Mouse (Mus musculus): ENCODE results near the gene Gpnmb. TPM values are rescaled to one million over a fixed set of nuclear protein-coding genes. Genes with fewer than 3 reads are reported as not detected.
A peak's percentile ranks its signal among the peaks of the same experiment; 100 is the strongest.

Gpnmb gene
- polyA plus RNA-seq (2015; fragmentation: Nextera tagmentation; extraction: Ambion mirVana): 0.38 and 0.64 TPM in 2 replicates

DNA sequence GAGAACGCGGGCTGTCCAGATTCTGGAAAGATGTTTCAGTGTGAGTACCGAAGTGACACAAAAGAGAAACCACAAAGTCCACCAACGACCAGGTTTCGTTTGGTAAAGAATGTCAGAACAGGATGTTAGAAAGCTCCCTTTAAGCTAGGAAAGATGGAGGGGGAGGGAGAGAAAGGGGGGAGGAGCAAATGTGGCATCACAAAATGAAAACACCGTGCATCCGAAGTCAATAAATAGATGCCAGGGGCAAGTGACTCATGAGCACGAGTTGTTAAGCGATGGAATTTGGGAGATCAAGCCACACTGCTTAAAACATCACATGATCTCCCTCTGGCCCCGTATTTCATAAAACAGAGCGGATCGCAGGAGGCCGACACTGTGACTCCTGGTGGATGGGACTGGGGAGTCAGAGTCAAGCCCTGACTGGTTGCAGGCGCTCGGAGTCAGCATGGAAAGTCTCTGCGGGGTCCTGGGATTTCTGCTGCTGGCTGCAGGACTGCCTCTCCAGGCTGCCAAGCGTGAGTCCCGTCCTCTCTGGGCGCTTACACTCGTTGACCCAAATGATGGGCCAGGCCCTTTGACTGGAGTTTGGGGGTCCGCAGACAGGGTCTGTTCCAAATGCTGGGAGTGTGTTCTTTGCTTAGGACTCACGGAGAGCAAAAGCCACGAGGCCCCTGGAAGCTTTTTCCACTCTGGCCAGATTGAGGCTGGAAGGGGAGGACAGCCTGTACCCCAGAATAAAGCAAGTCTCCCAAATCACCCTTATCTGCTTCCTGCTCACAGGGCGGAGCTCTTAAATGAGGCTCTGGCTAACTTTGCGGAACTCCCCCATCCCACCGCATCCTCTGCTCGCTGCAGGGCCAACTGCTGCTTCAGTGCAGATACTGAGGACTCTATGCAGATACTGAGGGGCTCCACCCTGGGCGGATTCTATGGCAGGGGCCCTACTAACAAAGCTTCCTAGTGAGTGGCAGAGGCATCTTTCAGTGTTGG is at the start of gene Gpnmb:
Gpnmb (plus strand) TSS at position 272 of the 993 bp plus-strand sequence.
- Histone ChIP-seq H3K36me3 (no peaks in the 10 kb centered on the region), H3K4me1 (peaks cover 12% of the 10 kb centered on the region; the same call in 1 of the 2 replicates), H3K4me2 (peak within 1 kb of the TSS; percentile 21; the same call in 1 of the 2 replicates), H3K9ac (no peak within 1 kb of the TSS), H3K4me3 (no peak within 1 kb of the TSS), H3K27ac (no peak within 1 kb of the TSS), H3K27me3 (no peaks in the 10 kb centered on the region), H3K9me3 (no peaks in the 10 kb centered on the region)
- ATAC-seq (ENCODE audit: borderline replicate concordance, extremely low read depth, low FRiP score, low TSS enrichment): no peak
- WGBS: 38% methylated on average over 28 of the region's 28 CpGs

DNA sequence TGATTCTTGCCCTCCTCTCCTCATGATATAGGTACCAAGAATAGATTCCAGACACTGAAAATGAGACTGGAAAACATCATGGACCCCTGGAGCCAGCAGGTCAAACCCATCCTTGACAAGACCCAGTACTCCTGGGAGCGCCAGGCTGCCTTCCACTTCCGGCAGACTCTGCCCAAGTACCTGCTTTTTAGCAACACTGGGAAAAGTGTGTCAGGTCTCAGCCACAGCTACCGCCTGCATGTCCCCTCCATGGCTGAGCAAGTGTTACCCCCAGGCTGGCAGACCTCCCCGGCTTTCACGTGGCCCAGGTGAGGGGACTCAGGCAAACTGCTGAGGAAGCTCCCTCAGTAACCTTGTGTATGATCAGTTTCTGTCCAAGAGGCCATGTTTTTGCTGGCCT is 46.4 kb upstream of the Gpnmb start:
- no peak overlapping the region for H3K4me3 ChIP-seq
- no peaks in the 10 kb centered on the region for H3K27me3 ChIP-seq
- H3K9me3 ChIP-seq: no peaks in the 10 kb centered on the region
- no peaks in the 10 kb centered on the region for H3K4me1 ChIP-seq
- ATAC-seq (ENCODE audit: borderline replicate concordance, extremely low read depth, low FRiP score, low TSS enrichment): no peak
- 93% methylated on average over 5 of the region's 5 CpGs for WGBS
- H3K4me2 ChIP-seq: no peak overlapping the region
- no peak overlapping the region for H3K9ac ChIP-seq
- H3K36me3 ChIP-seq: no peaks in the 10 kb centered on the region
- H3K27ac ChIP-seq: no peak overlapping the region

DNA sequence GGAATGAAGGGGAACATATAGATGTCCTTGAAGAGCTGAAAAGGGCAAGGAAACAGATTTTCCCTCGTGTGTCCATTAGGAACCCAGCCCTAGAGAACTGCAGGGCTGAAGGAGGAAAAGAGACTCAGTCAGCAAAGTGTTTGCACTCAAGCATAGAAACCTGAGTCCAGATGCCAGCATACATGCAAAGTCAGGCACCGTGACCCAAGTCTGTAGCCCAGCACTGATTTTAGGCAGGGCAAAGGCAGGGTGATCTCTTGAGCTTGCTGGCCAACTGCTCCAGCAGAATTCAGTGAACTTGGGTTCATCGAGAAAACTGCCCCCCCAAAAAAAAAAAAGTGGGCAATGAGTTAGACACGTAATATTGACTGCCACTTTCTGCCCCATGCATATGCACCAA is 44.4 kb upstream of the Gpnmb start:
- H3K4me1 ChIP-seq: no peaks in the 10 kb centered on the region
- H3K4me3 ChIP-seq: no peak overlapping the region
- 71% methylated on average over 4 of the region's 4 CpGs for WGBS

DNA sequence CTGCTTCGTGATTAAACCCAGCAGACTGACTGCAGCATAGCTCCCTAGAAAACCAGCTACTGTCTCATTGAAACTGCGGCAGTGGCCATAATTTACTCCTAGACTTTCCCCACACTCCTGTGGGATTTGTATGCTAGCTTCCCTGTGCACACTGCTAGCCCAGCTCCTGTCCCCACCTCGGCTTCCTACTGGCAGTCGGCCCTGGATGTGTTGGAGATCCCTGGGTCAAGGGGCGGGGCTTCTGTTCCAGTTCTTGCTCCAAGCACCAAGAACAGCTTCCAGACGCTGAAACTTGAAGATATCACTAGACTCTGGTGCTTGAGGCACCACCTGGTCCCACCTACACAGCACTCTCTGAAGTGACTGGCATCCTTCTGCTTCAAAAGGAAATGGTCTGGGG is 38.2 kb upstream of the Gpnmb start:
- H3K9ac ChIP-seq: no peak overlapping the region
- WGBS: 38% methylated on average over 6 of the region's 6 CpGs
- no peaks in the 10 kb centered on the region for H3K9me3 ChIP-seq
- ATAC-seq (ENCODE audit: borderline replicate concordance, extremely low read depth, low FRiP score, low TSS enrichment): no peak
- no peak overlapping the region for H3K4me2 ChIP-seq
- H3K27me3 ChIP-seq: no peaks in the 10 kb centered on the region
- no peak overlapping the region for H3K4me3 ChIP-seq
- no peaks in the 10 kb centered on the region for H3K36me3 ChIP-seq
- no peaks in the 10 kb centered on the region for H3K4me1 ChIP-seq
- no peak overlapping the region for H3K27ac ChIP-seq

More for the DNA sequence above, 44.4 kb upstream of the Gpnmb start:
- ATAC-seq (ENCODE audit: borderline replicate concordance, extremely low read depth, low FRiP score, low TSS enrichment): no peak
- Histone ChIP-seq H3K36me3 (no peaks in the 10 kb centered on the region), H3K9me3 (no peaks in the 10 kb centered on the region), H3K27ac (no peak overlapping the region), H3K9ac (no peak overlapping the region), H3K4me2 (no peak overlapping the region), H3K27me3 (no peaks in the 10 kb centered on the region)

DNA sequence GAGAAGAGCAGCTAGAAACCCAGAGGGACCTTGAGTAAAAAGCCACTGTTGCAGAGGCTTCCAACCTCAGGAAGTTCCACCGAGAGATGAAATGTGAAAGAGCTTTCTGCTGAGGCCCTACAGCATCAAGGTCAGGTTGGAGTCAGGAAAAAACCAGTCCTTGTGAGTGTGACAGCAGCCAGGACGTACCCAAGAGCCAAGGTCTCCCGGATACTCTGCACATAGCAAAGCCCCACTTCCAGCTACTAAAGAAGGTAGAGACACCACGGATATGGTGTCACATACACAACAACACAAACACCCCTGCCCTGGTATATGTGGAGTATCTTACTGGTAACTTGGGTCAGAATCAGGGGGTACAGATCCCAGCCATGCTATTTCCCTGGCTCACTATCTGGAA is 37.5 kb upstream of the Gpnmb start:
- Histone ChIP-seq H3K9me3 (no peaks in the 10 kb centered on the region), H3K4me2 (no peak overlapping the region), H3K4me1 (no peaks in the 10 kb centered on the region), H3K27ac (no peak overlapping the region), H3K9ac (no peak overlapping the region), H3K4me3 (no peak overlapping the region), H3K36me3 (no peaks in the 10 kb centered on the region), H3K27me3 (no peaks in the 10 kb centered on the region)
- no peak for ATAC-seq (ENCODE audit: borderline replicate concordance, extremely low read depth, low FRiP score, low TSS enrichment)
- WGBS: 77% methylated on average over 4 of the region's 4 CpGs

DNA sequence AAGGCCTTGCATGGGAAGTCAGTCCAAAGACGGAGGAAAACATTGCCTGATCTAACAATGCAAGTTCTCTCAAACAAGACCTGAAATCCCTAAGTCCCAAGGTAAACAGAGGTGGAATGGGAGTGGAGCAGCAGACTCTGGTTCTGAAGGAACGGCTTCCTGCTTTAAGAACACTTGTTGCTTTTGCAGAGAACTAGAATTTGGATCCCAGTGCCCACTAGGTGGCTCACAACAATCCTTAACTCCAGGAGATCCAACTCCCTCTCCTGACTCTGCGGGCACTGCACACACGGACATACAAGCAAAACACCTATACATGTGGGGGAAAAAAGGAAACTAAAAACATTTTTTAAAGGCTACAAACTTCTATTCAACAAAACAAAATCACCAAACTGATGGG is 33.0 kb upstream of the Gpnmb start:
- 35% methylated on average over 4 of the region's 4 CpGs for WGBS
- Histone ChIP-seq H3K27me3 (no peaks in the 10 kb centered on the region), H3K9me3 (no peaks in the 10 kb centered on the region), H3K9ac (no peak overlapping the region), H3K4me2 (no peak overlapping the region), H3K4me1 (peaks cover 2% of the 10 kb centered on the region), H3K36me3 (no peaks in the 10 kb centered on the region), H3K4me3 (no peak overlapping the region), H3K27ac (no peak overlapping the region)
- ATAC-seq (ENCODE audit: borderline replicate concordance, extremely low read depth, low FRiP score, low TSS enrichment): no peak

DNA sequence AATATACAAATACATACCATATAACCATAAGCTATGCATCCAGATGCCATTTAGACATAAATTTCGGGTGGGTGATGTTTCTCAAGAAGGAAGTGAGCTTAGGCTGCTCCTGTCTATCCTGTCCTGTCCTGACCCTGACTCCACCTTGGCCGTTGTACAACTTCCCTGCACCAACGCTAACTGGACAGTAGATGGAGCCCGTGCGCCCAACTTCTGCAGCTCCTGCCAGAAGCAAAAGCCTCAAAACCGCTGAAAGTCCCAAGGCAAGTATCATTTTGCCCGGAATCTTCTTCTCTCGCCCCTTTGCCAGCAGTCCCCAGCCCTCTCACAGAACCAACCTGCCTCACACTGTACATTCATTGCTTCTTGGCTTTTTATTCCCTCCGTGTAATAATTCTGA is 28.4 kb upstream of the Gpnmb start:
- Histone ChIP-seq H3K4me3 (peak overlapping the region; percentile 27), H3K27ac (no peak overlapping the region), H3K9me3 (no peaks in the 10 kb centered on the region), H3K36me3 (no peaks in the 10 kb centered on the region), H3K4me2 (peak overlapping the region; percentile 55), H3K27me3 (no peaks in the 10 kb centered on the region), H3K4me1 (peaks cover 7% of the 10 kb centered on the region), H3K9ac (peak overlapping the region; percentile 21; the same call in 1 of the 2 replicates)
- no peak for ATAC-seq (ENCODE audit: borderline replicate concordance, extremely low read depth, low FRiP score, low TSS enrichment)
- WGBS: under 1% methylated on average over 9 of the region's 9 CpGs

DNA sequence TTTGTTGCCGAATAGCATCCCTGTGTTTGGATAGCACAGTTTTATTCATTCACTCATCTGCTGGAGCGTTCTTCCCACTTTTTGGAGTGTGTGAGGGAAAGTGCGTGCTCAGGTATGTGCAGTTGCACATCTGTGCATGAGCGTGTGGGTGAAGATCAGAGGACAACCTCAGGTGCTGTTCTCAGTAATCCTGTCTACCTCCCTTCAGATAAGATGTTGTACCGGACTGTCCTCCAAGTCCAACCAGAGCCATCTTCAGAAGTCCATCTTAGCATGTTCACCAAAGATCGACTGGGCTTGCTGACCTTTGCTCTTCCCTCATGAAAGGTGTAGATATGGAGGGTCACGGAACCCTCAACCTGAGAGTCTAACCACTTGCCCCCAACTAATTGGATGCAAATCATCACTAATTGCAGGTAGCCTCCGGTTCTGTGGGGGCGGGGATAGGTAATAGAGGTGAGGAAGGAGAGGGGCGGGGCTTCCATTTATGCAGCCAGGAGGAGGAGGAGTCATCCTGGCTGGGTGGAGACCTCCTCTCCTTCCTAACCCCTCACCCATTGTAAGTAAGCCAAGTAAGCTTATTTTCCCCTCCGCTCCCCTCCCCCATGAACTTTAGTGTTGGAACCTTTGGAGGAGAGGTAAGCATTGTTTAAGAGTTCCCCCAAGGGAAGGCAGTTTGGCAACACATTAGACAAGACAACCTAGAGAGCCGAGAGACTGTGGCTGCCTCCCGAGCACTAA is 27.8 kb upstream of the Gpnmb start:
- 22% methylated on average over 13 of the region's 13 CpGs for WGBS
- no peaks in the 10 kb centered on the region for H3K36me3 ChIP-seq
- no peak for ATAC-seq (ENCODE audit: borderline replicate concordance, extremely low read depth, low FRiP score, low TSS enrichment)
- H3K4me3 ChIP-seq: peak overlapping the region; percentile 27
- peak overlapping the region; percentile 21; the same call in 1 of the 2 replicates for H3K9ac ChIP-seq
- H3K4me2 ChIP-seq: peak overlapping the region; percentile 55
- H3K9me3 ChIP-seq: no peaks in the 10 kb centered on the region
- H3K4me1 ChIP-seq: peaks cover 7% of the 10 kb centered on the region
- H3K27ac ChIP-seq: no peak overlapping the region
- H3K27me3 ChIP-seq: no peaks in the 10 kb centered on the region

DNA sequence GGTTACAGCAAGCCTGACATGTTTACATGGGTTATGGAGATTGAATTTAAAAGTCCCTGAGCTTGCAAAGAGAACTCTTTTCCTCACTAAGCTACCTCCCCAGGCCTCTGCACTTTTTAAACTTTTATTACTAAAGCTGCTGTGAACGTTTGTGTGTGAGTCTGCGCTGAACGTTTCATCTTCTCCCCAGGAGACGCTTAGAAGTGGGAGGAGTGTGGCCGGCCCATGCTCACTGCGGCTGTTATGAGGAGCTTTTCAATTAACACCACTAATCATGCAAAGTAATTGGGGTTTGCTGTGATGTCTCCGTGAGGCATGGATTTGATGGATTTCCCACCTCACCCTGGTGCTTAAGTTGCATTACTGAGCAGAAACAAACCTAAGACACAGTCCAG is 27.2 kb upstream of the Gpnmb start:
- ATAC-seq (ENCODE audit: borderline replicate concordance, extremely low read depth, low FRiP score, low TSS enrichment): no peak
- 14% methylated on average over 7 of the region's 7 CpGs for WGBS
- no peak overlapping the region for H3K4me3 ChIP-seq

DNA sequence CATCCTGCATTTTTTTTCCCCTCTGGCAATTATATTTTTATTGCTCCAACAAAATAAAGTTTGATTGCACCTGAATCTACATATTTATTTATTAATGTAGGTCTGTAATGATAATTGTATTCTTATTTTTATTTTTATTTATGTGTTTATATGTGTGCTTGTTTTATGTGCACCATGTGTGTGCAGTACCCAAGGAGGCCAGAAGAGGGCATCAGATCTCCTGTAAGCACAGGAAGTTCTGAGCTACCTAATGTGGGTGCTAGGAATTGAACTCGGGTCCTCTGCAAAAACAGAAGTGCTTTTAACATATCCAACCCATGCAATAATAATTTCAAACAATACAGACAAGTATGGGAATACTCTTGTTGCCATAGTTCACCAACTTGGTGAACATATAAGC is 26.7 kb upstream of the Gpnmb start:
- Histone ChIP-seq H3K36me3 (no peaks in the 10 kb centered on the region), H3K9me3 (no peaks in the 10 kb centered on the region), H3K4me2 (no peak overlapping the region), H3K27me3 (no peaks in the 10 kb centered on the region), H3K27ac (no peak overlapping the region), H3K9ac (no peak overlapping the region), H3K4me1 (peaks cover 7% of the 10 kb centered on the region), H3K4me3 (no peak overlapping the region)
- WGBS: 85% methylated on average over 1 of the region's 1 CpGs
- no peak for ATAC-seq (ENCODE audit: borderline replicate concordance, extremely low read depth, low FRiP score, low TSS enrichment)

More for the DNA sequence above, 27.2 kb upstream of the Gpnmb start:
- Histone ChIP-seq H3K27ac (no peak overlapping the region), H3K36me3 (no peaks in the 10 kb centered on the region), H3K9ac (no peak overlapping the region), H3K4me1 (peaks cover 7% of the 10 kb centered on the region), H3K27me3 (no peaks in the 10 kb centered on the region), H3K9me3 (no peaks in the 10 kb centered on the region), H3K4me2 (peak overlapping the region; percentile 55)

DNA sequence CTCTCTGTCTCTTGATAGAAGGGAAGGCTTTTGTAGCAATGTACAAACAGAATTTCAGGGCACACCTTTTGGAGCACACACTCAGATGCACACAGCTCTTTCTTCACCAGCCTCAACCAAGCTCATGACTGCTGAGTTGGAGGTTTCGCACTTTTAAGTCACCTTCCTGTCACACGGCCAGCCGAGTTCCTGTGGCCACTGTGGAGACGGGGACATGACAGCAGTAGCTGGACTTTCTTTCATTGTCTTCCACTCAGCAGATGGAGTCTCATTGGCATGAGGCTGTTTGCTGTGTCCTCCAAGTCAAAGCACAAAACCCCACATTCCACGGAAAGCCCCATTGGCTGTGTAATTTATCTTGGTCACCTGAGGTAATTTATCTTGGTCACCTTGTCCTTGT is 25.2 kb upstream of the Gpnmb start:
- ATAC-seq (ENCODE audit: borderline replicate concordance, extremely low read depth, low FRiP score, low TSS enrichment): no peak
- Histone ChIP-seq H3K27me3 (no peaks in the 10 kb centered on the region), H3K4me1 (peaks cover 7% of the 10 kb centered on the region), H3K9ac (no peak overlapping the region), H3K4me3 (no peak overlapping the region), H3K4me2 (no peak overlapping the region), H3K27ac (no peak overlapping the region), H3K36me3 (no peaks in the 10 kb centered on the region), H3K9me3 (no peaks in the 10 kb centered on the region)
- 62% methylated on average over 5 of the region's 5 CpGs for WGBS

DNA sequence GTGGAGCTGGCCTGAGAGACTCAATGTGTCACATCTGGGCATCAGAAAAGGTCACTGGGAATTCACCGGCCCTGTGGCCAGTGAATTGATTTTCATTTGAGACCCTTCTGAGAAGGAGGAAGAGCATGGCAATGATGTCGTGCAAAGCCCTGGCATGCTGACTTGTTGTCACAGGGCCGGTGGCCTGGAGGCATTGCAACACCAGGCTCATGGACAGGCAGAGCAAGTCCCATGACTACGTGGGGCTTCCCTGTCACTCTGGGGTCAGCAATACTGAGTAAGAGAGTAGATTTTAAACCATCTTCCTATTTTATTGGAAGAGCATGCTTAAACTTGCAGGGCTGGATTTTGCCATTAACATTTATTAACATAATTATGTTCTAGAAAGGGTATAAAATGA is 23.3 kb upstream of the Gpnmb start:
- no peaks in the 10 kb centered on the region for H3K9me3 ChIP-seq
- peaks cover 7% of the 10 kb centered on the region for H3K4me1 ChIP-seq
- no peak overlapping the region for H3K9ac ChIP-seq
- H3K27ac ChIP-seq: no peak overlapping the region
- no peaks in the 10 kb centered on the region for H3K27me3 ChIP-seq
- no peaks in the 10 kb centered on the region for H3K36me3 ChIP-seq
- no peak overlapping the region for H3K4me2 ChIP-seq
- no peak overlapping the region for H3K4me3 ChIP-seq
- 66% methylated on average over 4 of the region's 4 CpGs for WGBS
- ATAC-seq (ENCODE audit: borderline replicate concordance, extremely low read depth, low FRiP score, low TSS enrichment): no peak

All from lung, embryonic 15.5 days (tissue).